Comparison of ENCODE assay signal across 18 mouse cellular contexts in genomic region chr7:34347041-34347440, GRCm38 (mm10).
"Had no signal": no experiment of that assay in that cellular context is flagged by ENCODE, and none has a peak within 500 bp of the region (broad histone marks: within the 10 kb centered on the region; RNA-seq: fewer than 3 reads in every experiment).

No protein-coding gene starts in this region.

- H3K4me3 ChIP-seq: megakaryocyte, embryonic 14.5 days; midbrain, embryonic 13.5 days; myocyte; neural tube, embryonic 13.5 days; neural tube, embryonic 15.5 days had no signal

- H3K4me2 ChIP-seq: lung, embryonic 14.5 days; midbrain, embryonic 11.5 days; midbrain, embryonic 13.5 days; neural tube, embryonic 13.5 days; neural tube, embryonic 15.5 days had no signal

- H3K9me3 ChIP-seq: megakaryocyte, embryonic 14.5 days; midbrain, embryonic 13.5 days; neural tube, embryonic 13.5 days; neural tube, embryonic 15.5 days had no signal

- H3K27me3 ChIP-seq: megakaryocyte, embryonic 14.5 days; midbrain, embryonic 13.5 days; neural tube, embryonic 13.5 days; neural tube, embryonic 15.5 days had no signal

- H3K9ac ChIP-seq: lung, embryonic 14.5 days; midbrain, embryonic 13.5 days; neural tube, embryonic 13.5 days; neural tube, embryonic 15.5 days had no signal

- DNase-seq: lung, adult 18-20 months; lung, embryonic 14.5 days; lung, postnatal 10 days; retina, postnatal 1 day; right cerebral cortex, adult 18-20 months; right cerebral cortex, postnatal 25 days; right cerebral cortex, postnatal 4 days; spleen, adult 18-20 months; thymus, adult 18-20 months; thymus, postnatal 14 days; thymus, postnatal 36 days had no signal

- H3K27ac ChIP-seq: midbrain, embryonic 13.5 days; neural tube, embryonic 13.5 days; neural tube, embryonic 15.5 days had no signal

- H3K4me1 ChIP-seq: midbrain, embryonic 13.5 days; neural tube, embryonic 13.5 days; neural tube, embryonic 15.5 days had no signal

- ATAC-seq: midbrain, embryonic 13.5 days; midbrain, embryonic 16.5 days had no signal
